Mouse (Mus musculus) midbrain, embryonic 16.5 days (tissue): ENCODE measurements at regions not wholly inside any gene's neighbourhood (a gene's known extent, or its start where the extent isn't known, plus 50 kb on each side); places are given as distances from the start of the nearest gene placed in this dataset.

Experiments
- ATAC-seq: fragments of 200-750 bp; cut with Nextera tagmentation; 2 replicates; pipeline ENCODE4 v1.8.0; 2017; ENCODE audit warnings: moderate TSS enrichment
- H3K27ac ChIP-seq: fragments of 300-500 bp; sonication (generic); 2 replicates; pipeline ENCODE4 v1.5.1; 2014; ENCODE audit warnings: mild to moderate bottlenecking, low read length, mixed read lengths
- H3K27me3 ChIP-seq: fragments of 300-500 bp; sonication (generic); 2 replicates; pipeline ENCODE4 v1.6.1; 2014; ENCODE audit warnings: low read depth, low read length, mixed read lengths; ENCODE audit not compliant: control insufficient read depth, insufficient read depth
- H3K36me3 ChIP-seq: fragments of 300-500 bp; sonication (generic); 2 replicates; pipeline ENCODE4 v1.6.1; 2014; ENCODE audit warnings: mild to moderate bottlenecking, low read length, moderate library complexity, mixed read lengths; ENCODE audit not compliant: control insufficient read depth, insufficient read depth
- H3K4me1 ChIP-seq: fragments of 300-500 bp; sonication (generic); 2 replicates; pipeline ENCODE4 v1.6.1; 2014; ENCODE audit warnings: mild to moderate bottlenecking, low read length, mixed read lengths; ENCODE audit not compliant: control insufficient read depth, insufficient read depth
- H3K4me2 ChIP-seq: fragments of 300-500 bp; sonication (generic); 2 replicates; pipeline ENCODE4 v1.6.1; 2014; ENCODE audit warnings: mild to moderate bottlenecking, low read length, mixed read lengths
- H3K4me3 ChIP-seq: fragments of 300-500 bp; sonication (generic); 2 replicates; pipeline ENCODE4 v1.5.1; 2014; ENCODE audit warnings: low read depth, mild to moderate bottlenecking, low read length, moderate library complexity, mixed read lengths
- H3K9ac ChIP-seq: fragments of 300-500 bp; sonication (generic); 2 replicates; pipeline ENCODE4 v1.6.1; 2014; ENCODE audit warnings: low read depth, low read length, mixed read lengths
- H3K9me3 ChIP-seq: fragments of 300-500 bp; sonication (generic); replicated peaks from 2 replicates; pipeline ENCODE4 v1.6.1; 2014; ENCODE audit warnings: mild to moderate bottlenecking, low read length, mixed read lengths; ENCODE audit not compliant: control insufficient read depth, poor library complexity, severe bottlenecking
- WGBS: fragments of 180-500 bp; shearing (Covaris S2); extraction: QIAGEN DNeasy Blood & Tissue Kit; methylation state at CpG from one replicate; pipeline ENCODE4 v1.1.7; 2014; 5-methylcytosine and 5-hydroxymethylcytosine counted together

GRCm38 (mm10) chr1:164571496-164572078 lies 113.4 kb upstream of the Atp1b1 start:
- Histone ChIP-seq H3K9ac (no peak overlapping the region), H3K36me3 (no peaks in the 10 kb centered on the region), H3K4me2 (no peak overlapping the region), H3K4me3 (no peak overlapping the region), H3K27me3 (no peaks in the 10 kb centered on the region), H3K4me1 (no peaks in the 10 kb centered on the region), H3K9me3 (no peaks in the 10 kb centered on the region), H3K27ac (no peak overlapping the region)
- no peak for ATAC-seq
- 89% methylated on average over 5 of the region's 5 CpGs for WGBS

GRCm38 (mm10) chr1:164564847-164565246 lies 106.7 kb upstream of the Atp1b1 start:
- H3K4me2 ChIP-seq = no peak overlapping the region
- no peak overlapping the region for H3K4me3 ChIP-seq
- 90% methylated on average over 6 of the region's 6 CpGs for WGBS
- no peaks in the 10 kb centered on the region for H3K9me3 ChIP-seq
- no peaks in the 10 kb centered on the region for H3K4me1 ChIP-seq
- no peak overlapping the region for H3K27ac ChIP-seq
- H3K27me3 ChIP-seq = no peaks in the 10 kb centered on the region
- H3K9ac ChIP-seq = no peak overlapping the region
- no peaks in the 10 kb centered on the region for H3K36me3 ChIP-seq
- no peak for ATAC-seq

- no peaks in the 10 kb centered on the region for H3K4me1 ChIP-seq
- H3K4me2 ChIP-seq = no peak overlapping the region
- H3K36me3 ChIP-seq = no peaks in the 10 kb centered on the region
- no peak overlapping the region for H3K4me3 ChIP-seq
- no peak overlapping the region for H3K9ac ChIP-seq
- H3K27me3 ChIP-seq = no peaks in the 10 kb centered on the region
- H3K27ac ChIP-seq = no peak overlapping the region
- no peaks in the 10 kb centered on the region for H3K9me3 ChIP-seq
- WGBS = 88% methylated on average over 4 of the region's 4 CpGs
- no peak for ATAC-seq
Measured at GRCm38 (mm10) chr1:164559546-164560228, 101.5 kb upstream of the Atp1b1 start.

- H3K27ac ChIP-seq = 0 out of 2 replicates have a peak overlapping the region, but pooled peaks have one; percentile 31
- H3K9me3 ChIP-seq = no peaks in the 10 kb centered on the region
- no peaks in the 10 kb centered on the region for H3K27me3 ChIP-seq
- no peak overlapping the region for H3K4me2 ChIP-seq
- H3K9ac ChIP-seq = no peak overlapping the region
- H3K4me1 ChIP-seq = 0 out of 2 replicates have a peak, but pooled peaks cover 2% of the 10 kb centered on the region
- peak; percentile 75; the same call in 1 of the 2 replicates for ATAC-seq
- no peaks in the 10 kb centered on the region for H3K36me3 ChIP-seq
- H3K4me3 ChIP-seq = no peak overlapping the region
- 47% methylated on average over 4 of the region's 4 CpGs for WGBS
Measured at GRCm38 (mm10) chr1:164552658-164553057, 94.5 kb upstream of the Atp1b1 start.

GRCm38 (mm10) chr1:164551019-164551418 lies 92.9 kb upstream of the Atp1b1 start:
- ATAC-seq = no peak
- no peak overlapping the region for H3K9ac ChIP-seq
- 86% methylated on average over 2 of the region's 2 CpGs for WGBS

GRCm38 (mm10) chr1:164550596-164550995 lies 92.4 kb upstream of the Atp1b1 start:
- Histone ChIP-seq H3K4me3 (no peak overlapping the region), H3K27ac (no peak overlapping the region), H3K9ac (no peak overlapping the region), H3K36me3 (no peaks in the 10 kb centered on the region), H3K4me1 (0 out of 2 replicates have a peak, but pooled peaks cover 2% of the 10 kb centered on the region), H3K9me3 (no peaks in the 10 kb centered on the region), H3K4me2 (no peak overlapping the region), H3K27me3 (no peaks in the 10 kb centered on the region)
- WGBS = 78% methylated on average over 3 of the region's 3 CpGs
- no peak for ATAC-seq

More at GRCm38 (mm10) chr1:164551019-164551418, 92.9 kb upstream of the Atp1b1 start:
- H3K9me3 ChIP-seq = no peaks in the 10 kb centered on the region
- no peaks in the 10 kb centered on the region for H3K36me3 ChIP-seq
- H3K4me2 ChIP-seq = no peak overlapping the region
- no peaks in the 10 kb centered on the region for H3K27me3 ChIP-seq
- H3K4me3 ChIP-seq = no peak overlapping the region
- 0 out of 2 replicates have a peak, but pooled peaks cover 2% of the 10 kb centered on the region for H3K4me1 ChIP-seq
- H3K27ac ChIP-seq = no peak overlapping the region

GRCm38 (mm10) chr1:164548071-164548470 lies 89.9 kb upstream of the Atp1b1 start:
- H3K36me3 ChIP-seq = no peaks in the 10 kb centered on the region
- no peak overlapping the region for H3K27ac ChIP-seq
- ATAC-seq = no peak
- H3K9ac ChIP-seq = no peak overlapping the region
- no peak overlapping the region for H3K4me3 ChIP-seq
- H3K4me1 ChIP-seq = 0 out of 2 replicates have a peak, but pooled peaks cover 2% of the 10 kb centered on the region
- no peak overlapping the region for H3K4me2 ChIP-seq
- 65% methylated on average over 8 of the region's 8 CpGs for WGBS
- H3K27me3 ChIP-seq = no peaks in the 10 kb centered on the region
- no peaks in the 10 kb centered on the region for H3K9me3 ChIP-seq

GRCm38 (mm10) chr1:164545843-164546242 lies 87.7 kb upstream of the Atp1b1 start:
- Histone ChIP-seq H3K36me3 (no peaks in the 10 kb centered on the region), H3K27ac (no peak overlapping the region), H3K4me2 (no peak overlapping the region), H3K4me3 (no peak overlapping the region), H3K9ac (no peak overlapping the region), H3K4me1 (no peaks in the 10 kb centered on the region), H3K9me3 (no peaks in the 10 kb centered on the region), H3K27me3 (no peaks in the 10 kb centered on the region)
- ATAC-seq = no peak
- 90% methylated on average over 4 of the region's 4 CpGs for WGBS

GRCm38 (mm10) chr1:164543045-164543803 lies 85.1 kb upstream of the Atp1b1 start:
- Histone ChIP-seq H3K4me2 (no peak overlapping the region), H3K9ac (no peak overlapping the region), H3K36me3 (no peaks in the 10 kb centered on the region), H3K27ac (no peak overlapping the region), H3K4me1 (no peaks in the 10 kb centered on the region), H3K27me3 (no peaks in the 10 kb centered on the region), H3K4me3 (no peak overlapping the region), H3K9me3 (no peaks in the 10 kb centered on the region)
- 85% methylated on average over 9 of the region's 9 CpGs for WGBS
- ATAC-seq = no peak
